Mouse (Mus musculus) heart, adult 9 months (tissue): ENCODE data around the gene Mfrp.

Experiments
- DNase-seq, 2 experiments: peaks; one replicate each; pipeline ENCODE4 v3.0.0; 2022; ENCODE audit warnings: low spot score in 2 of 2

Mfrp gene

DNA sequence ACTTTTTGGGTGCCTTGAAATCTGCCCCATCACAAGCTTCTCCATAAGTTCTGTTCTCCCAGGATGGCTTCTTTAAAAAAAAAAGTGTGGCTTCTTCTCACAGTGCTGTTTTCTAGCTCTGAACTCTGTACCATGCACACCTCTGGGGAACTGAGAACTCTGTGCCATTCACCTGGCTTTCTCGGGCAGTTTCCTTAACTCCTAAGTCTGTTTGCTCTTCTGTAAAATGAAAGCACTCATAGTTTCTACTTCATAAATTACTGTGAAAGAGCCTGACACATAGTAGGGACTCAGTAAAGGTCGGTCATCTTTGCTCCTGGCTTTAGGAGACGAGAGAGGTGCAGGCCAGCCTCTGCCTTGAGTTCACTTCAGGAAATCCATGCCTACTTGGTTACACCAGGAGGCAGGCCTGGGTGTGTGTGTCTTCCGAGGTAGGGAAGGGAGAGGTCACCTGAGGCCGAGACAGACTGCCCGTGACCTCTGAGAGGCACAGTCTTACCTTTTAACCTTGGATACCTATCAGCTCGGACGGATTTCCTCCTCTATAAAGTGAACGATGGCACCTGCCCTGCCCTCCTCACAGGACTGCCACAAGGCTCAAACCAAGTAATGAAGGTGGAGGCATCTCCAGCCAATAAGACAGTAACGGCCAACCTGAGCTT, 23.3 kb upstream of the Mfrp start:
- no peak for DNase-seq

- peak; percentile 90 to 91 for DNase-seq
Measured at GRCm38 (mm10) chr9:44078955-44079756, 22.4 kb upstream of the Mfrp start.

- DNase-seq = no peak
Measured at GRCm38 (mm10) chr9:44079997-44080780, 21.3 kb upstream of the Mfrp start.

DNA sequence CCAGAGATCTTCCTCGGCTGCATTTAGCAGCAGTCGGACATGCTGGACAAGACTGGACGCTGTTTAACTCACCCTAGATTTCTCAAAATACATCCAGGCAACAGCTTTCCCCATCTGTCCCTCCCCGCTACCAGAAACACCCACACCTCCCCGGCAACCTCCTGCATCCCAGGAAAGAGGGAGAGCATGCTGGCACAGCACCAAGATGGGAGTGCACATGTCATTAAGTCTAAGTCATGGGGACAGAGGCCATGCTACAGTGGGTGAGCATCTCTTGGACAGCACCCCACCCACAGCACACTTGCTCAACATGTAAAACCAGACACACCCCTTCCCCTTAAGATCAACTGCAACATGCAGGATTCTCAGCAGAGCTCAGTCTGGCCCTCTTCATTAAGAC, 20.6 kb upstream of the Mfrp start:
- no peak for DNase-seq

GRCm38 (mm10) chr9:44081581-44081980, 19.9 kb upstream of the Mfrp start:
- DNase-seq = no peak

DNA sequence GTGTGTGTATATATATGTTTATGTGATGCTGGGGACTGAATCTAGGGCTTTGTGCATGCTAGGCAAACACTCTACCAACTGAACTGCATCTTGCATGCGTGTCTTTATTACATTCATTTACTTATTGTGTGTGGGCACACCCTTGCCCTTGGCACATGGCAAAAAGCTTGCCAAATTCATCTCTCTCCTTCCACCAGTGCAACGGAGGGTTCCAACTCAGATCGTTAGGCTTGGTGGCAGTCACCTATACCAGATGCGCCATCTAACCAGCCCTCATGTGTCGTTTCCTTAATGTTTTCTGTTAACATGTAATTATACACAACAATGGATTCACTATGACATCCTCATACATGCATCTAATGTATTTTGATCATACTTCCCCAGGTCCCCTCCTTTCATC, 19.3 kb upstream of the Mfrp start:
- DNase-seq = no peak

GRCm38 (mm10) chr9:44083392-44084121, 18.0 kb upstream of the Mfrp start:
- DNase-seq = peak in 1 of 2 experiments; percentile 63

DNA sequence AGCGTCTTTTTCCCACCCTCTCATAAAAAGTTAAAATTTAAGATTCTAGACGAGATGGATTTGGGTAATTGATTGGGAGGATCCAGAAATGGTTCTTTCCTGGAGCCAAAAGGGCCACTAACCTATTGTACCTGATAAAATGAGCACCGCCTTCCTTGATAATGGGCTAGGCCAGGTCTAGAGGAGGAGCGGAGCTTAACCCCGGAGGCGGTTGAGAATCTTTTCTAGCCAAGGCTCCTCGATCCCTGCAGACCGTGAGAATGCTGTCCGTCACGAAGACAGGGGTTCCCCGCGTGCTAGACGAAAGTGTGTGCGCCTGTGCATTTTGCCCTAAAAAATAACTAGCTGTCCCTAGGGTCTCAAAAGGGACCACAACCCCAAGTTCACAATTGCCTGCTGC, 17.3 kb upstream of the Mfrp start:
- no peak for DNase-seq

DNA sequence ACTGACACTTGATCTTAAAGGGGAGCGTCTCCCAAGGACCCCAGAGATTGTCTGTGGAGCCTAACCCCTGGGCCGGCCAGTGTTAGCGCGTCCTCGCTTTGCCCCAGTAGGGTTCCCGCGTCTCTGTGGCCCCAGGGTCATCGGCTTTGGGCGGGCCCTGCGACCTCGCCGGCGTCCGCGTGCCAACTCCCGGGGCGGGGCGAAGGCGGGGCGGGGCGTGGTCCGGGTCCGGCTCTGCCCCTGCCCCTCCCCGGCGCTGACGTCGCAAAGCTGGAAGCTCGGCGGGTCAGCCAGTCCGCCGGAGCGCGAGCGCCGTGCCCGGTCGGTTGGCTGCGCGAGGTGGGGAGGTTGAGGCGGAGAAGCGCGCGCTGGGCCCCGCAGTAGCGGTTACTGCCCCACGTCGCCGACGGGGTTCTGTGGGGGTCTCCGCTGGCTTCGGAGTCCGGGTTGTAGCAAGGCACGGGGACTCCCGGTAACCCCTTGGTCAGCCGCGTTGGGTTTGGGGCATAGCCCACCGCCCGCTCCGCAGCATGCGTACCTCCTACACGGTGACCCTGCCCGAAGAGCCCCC, 16.8 kb upstream of the Mfrp start:
- peak; percentile 93 to 95 for DNase-seq

GRCm38 (mm10) chr9:44085276-44085675, 16.3 kb upstream of the Mfrp start:
- no peak for DNase-seq

- peak; percentile 85 to 86 for DNase-seq
Measured at GRCm38 (mm10) chr9:44085741-44086665, 15.5 kb upstream of the Mfrp start.

GRCm38 (mm10) chr9:44086960-44087359, 14.6 kb upstream of the Mfrp start:
- DNase-seq = no peak

DNA sequence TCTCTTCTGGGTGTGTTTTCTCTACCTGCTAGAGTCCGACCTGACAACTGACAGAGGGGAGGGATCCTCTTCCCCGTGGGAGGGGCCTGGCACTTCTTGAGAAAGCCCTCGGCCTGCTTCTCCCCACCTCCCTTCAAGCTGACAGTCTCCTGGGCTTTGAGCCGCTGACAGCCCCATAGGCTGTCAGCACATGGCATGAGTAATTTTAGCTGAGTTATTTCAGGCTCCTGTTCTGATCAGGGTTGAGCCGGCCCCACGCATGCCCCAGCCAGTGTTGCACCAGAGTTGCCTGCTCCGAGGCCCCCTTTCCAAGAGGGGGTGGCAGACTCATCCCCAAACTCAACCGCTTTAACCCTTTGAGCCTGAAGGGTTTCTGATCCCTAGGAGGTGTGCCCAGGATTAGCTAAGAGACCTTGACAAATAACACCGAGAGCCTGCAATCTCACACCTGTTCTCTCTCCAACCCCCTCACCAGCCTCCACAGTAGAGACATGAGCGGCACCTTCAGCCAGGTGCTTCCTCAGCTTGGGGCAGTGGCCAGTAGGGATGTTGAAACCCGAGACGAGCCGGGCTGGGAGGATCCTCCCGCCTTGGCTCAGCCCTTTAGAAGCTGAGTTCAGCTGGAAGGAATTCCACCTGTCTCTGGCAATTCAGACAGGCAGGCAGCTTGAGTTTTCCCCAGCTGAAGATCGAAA, 13.6 kb upstream of the Mfrp start:
- DNase-seq = peak; percentile 75

DNA sequence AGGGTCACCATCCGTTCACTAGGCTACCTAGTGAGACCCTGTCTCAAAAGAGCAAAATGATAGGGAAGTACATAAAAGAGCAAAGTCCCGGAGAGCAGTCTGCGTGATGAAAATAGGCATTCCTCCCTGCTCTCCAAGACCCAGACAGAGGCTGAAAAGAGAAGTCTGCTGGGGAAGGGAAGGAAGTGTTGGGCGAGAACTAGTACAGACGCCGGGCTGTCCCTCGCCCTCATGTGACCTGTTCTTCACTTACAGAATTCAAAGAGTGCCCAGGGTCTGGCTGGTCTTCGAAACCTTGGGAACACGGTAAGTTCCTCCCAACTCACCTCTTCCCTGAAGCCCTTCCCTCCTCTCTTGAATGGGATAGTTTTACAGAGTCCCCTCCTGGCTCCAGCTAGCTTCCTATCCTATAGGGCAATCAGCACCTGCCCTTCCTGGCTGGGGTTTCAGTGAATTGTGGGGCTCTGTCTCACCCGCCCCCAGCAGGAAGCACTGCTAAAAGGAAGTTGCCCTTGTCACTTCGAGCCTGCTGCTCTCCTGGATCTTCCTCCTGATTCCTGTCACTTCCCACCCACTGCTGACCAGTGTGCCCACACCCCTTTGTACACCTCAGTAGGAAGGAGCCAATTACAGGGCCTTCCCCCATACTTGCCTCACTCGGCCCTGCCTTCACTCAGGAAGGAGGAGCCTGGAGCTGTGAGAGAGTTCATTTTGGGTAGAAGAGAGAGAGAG, 12.5 kb upstream of the Mfrp start:
- DNase-seq = peak in 1 of 2 experiments; percentile 42

- peak; percentile 65 to 67 for DNase-seq
Measured at GRCm38 (mm10) chr9:44093612-44094503, 7.7 kb upstream of the Mfrp start.

DNA sequence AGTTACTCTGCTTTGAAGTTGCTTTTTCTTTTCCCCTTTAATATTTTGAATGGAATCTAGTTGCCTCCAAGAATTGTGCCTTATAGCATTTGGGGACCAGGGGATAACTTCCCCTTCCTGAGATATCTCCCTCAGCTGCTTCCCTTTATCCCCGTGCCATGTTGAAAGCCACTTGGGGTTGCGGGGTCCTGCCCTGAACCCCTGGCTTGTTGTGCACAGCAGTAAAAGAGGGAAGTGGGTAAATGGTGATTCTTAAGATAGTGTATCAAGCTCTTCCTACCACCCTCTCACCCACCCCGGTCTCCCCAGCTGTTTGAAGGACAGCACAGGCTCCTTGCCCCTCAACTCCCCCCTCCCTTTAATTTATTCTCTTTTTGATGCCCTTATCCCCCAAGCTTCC, 6.8 kb upstream of the Mfrp start:
- DNase-seq = no peak

DNA sequence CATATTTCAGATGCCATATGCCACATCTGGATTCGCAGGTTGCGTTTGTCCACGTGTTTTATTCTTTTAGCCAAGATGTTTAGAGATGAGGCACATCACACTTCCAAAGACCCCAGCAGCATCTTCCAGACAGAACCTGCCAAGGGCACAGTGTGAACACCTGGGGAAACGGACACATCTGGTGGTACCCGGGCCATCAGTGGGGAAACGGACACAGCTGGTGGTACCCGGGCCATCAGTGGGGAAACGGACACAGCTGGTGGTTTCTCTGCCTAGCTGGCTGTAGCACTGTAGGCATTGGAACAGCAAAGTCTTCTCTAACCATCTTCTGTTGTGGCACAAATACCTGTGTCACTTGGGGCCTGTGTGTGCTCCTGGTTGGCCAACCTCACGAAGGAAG, 5.7 kb upstream of the Mfrp start:
- DNase-seq = no peak

GRCm38 (mm10) chr9:44096536-44096935, 5.0 kb upstream of the Mfrp start:
- DNase-seq = peak in 1 of 2 experiments; percentile 56
